Mouse (Mus musculus): ENCODE data around the gene Abcb5. TPM values are rescaled to one million over a fixed set of nuclear protein-coding genes. Genes with fewer than 3 reads are reported as not detected.

Gene Abcb5
- total and polyA plus RNA-seq, 3 experiments: not detected

GRCm38 (mm10) chr12:118872673-118873072, 93.5 kb downstream of the Abcb5 start:
- no peaks in the 10 kb centered on the region for H3K36me3 ChIP-seq (ENCODE audit: control insufficient read depth in 1 of 2, insufficient read depth in 2 of 2, low read length in 2 of 2)
- H3K9ac ChIP-seq (ENCODE audit: control insufficient read depth, low read depth, low read length, poor library complexity, severe bottlenecking): no peak overlapping the region
- no peak overlapping the region for H3K4me3 ChIP-seq (ENCODE audit: control insufficient read depth in 1 of 2, insufficient read depth in 1 of 2, low read depth in 2 of 2, low read length in 2 of 2)
- no peaks in the 10 kb centered on the region for H3K4me1 ChIP-seq (ENCODE audit: control insufficient read depth in 1 of 2, insufficient read depth in 2 of 2, low read length in 2 of 2)
- no peaks in the 10 kb centered on the region for H3K27me3 ChIP-seq (ENCODE audit: control insufficient read depth in 1 of 2, insufficient read depth in 2 of 2, low read length in 2 of 2)
- no peak for DNase-seq (ENCODE audit: low read depth, low spot score)
- H3K79me2 ChIP-seq (ENCODE audit: control insufficient read depth, insufficient read depth, low read length, poor library complexity): no peaks in the 10 kb centered on the region
- no peaks in the 10 kb centered on the region for H3K9me3 ChIP-seq (replicated peaks; ENCODE audit: insufficient read depth, low read length)
- no peak for TF ChIP-seq ETS1 (IDR thresholded peaks at IDR 0.05; ENCODE audit: low read depth, low read length)
- H3K27ac ChIP-seq (ENCODE audit: control insufficient read depth, low read depth, low read length): no peak overlapping the region

GRCm38 (mm10) chr12:118856151-118856550, 110.1 kb downstream of the Abcb5 start:
- Histone ChIP-seq H3K9me3 (replicated peaks; ENCODE audit: insufficient read depth, low read length) (no peaks in the 10 kb centered on the region), H3K27me3 (ENCODE audit: control insufficient read depth in 1 of 2, insufficient read depth in 2 of 2, low read length in 2 of 2) (no peaks in the 10 kb centered on the region), H3K79me2 (ENCODE audit: control insufficient read depth, insufficient read depth, low read length, poor library complexity) (no peaks in the 10 kb centered on the region), H3K4me3 (ENCODE audit: control insufficient read depth in 1 of 2, insufficient read depth in 1 of 2, low read depth in 2 of 2, low read length in 2 of 2) (no peak overlapping the region), H3K36me3 (ENCODE audit: control insufficient read depth in 1 of 2, insufficient read depth in 2 of 2, low read length in 2 of 2) (no peaks in the 10 kb centered on the region), H3K4me1 (ENCODE audit: control insufficient read depth in 1 of 2, insufficient read depth in 2 of 2, low read length in 2 of 2) (no peaks in the 10 kb centered on the region), H3K27ac (ENCODE audit: control insufficient read depth, low read depth, low read length) (no peak overlapping the region), H3K9ac (ENCODE audit: control insufficient read depth, low read depth, low read length, poor library complexity, severe bottlenecking) (no peak overlapping the region)
- TF ChIP-seq SMC3 (IDR thresholded peaks at IDR 0.05; ENCODE audit: low read depth, low read length): no peak
- TF ChIP-seq RCOR1 (IDR thresholded peaks at IDR 0.05; ENCODE audit: low read depth, low read length): no peak
- TF ChIP-seq BHLHE40 (IDR thresholded peaks at IDR 0.05; ENCODE audit: borderline replicate concordance, low read depth, low read length): no peak
- no peak for TF ChIP-seq MEF2A (IDR thresholded peaks at IDR 0.05; ENCODE audit: extremely low read depth, insufficient replicate concordance, low read depth, low read length, poor library complexity, severe bottlenecking)
- TF ChIP-seq TCF12 (IDR thresholded peaks at IDR 0.05; ENCODE audit: low read depth, low read length): no peak
- no peak for TF ChIP-seq SIN3A (IDR thresholded peaks at IDR 0.05; ENCODE audit: low read length)
- no peak for TF ChIP-seq ETS1 (IDR thresholded peaks at IDR 0.05; ENCODE audit: low read depth, low read length)
- no peak for TF ChIP-seq MAZ (IDR thresholded peaks at IDR 0.05; ENCODE audit: low read depth, low read length)
- no peak for TF ChIP-seq POLR2AphosphoS2 (IDR thresholded peaks at IDR 0.05; ENCODE audit: low read length)
- no peak for TF ChIP-seq ZMIZ1 (IDR thresholded peaks at IDR 0.05; ENCODE audit: low read depth, low read length)
- TF ChIP-seq GATA1 (IDR thresholded peaks at IDR 0.05; ENCODE audit: low read depth, low read length): no peak
- no peak for TF ChIP-seq EP300 (IDR thresholded peaks at IDR 0.05; ENCODE audit: low read depth in 1 of 2, low read length in 2 of 2)
- no peak for TF ChIP-seq ZNF384 (IDR thresholded peaks at IDR 0.05; ENCODE audit: low read depth, low read length)
- TF ChIP-seq TBP (IDR thresholded peaks at IDR 0.05; ENCODE audit: low read depth, low read length): no peak
- no peak for TF ChIP-seq CTCF (IDR thresholded peaks at IDR 0.05 in 2 of 3, conservative IDR thresholded peaks at IDR 0.05 in 1 of 3; ENCODE audit: control insufficient read depth in 1 of 3, insufficient read depth in 1 of 3, low read depth in 2 of 3, low read length in 3 of 3, poor library complexity in 1 of 3, severe bottlenecking in 1 of 3)
- no peak for DNase-seq (ENCODE audit: low read depth, low spot score)
